Mouse (Mus musculus) heart, embryonic 16.5 days (tissue): Measurements from ENCODE around the gene Ciao2b. TPM values are rescaled to one million over a fixed set of nuclear protein-coding genes. Genes with fewer than 3 reads are reported as not detected.

Experiments
- ATAC-seq: fragments of 200-750 bp; cut with Nextera tagmentation; replicated peaks from 2 replicates; pipeline ENCODE4 v1.8.0; 2017; ENCODE audit warnings: moderate number of reproducible peaks; ENCODE audit not compliant: insufficient read depth, low FRiP score; ENCODE audit errors: extremely low read depth
- H3K27ac ChIP-seq: fragments of 300-500 bp; sonication (generic); 2 replicates; pipeline ENCODE4 v1.5.1; 2014; ENCODE audit warnings: mild to moderate bottlenecking, low read length, control low read depth, moderate library complexity
- H3K27me3 ChIP-seq: fragments of 300-500 bp; sonication (generic); 2 replicates; pipeline ENCODE4 v1.6.1; 2014; ENCODE audit warnings: low read length, mixed read lengths; ENCODE audit not compliant: control insufficient read depth, insufficient read depth
- H3K36me3 ChIP-seq: fragments of 300-500 bp; sonication (generic); 2 replicates; pipeline ENCODE4 v1.6.1; 2014; ENCODE audit not compliant: control insufficient read depth, insufficient read depth
- H3K4me1 ChIP-seq: fragments of 300-500 bp; sonication (generic); 2 replicates; pipeline ENCODE4 v1.6.1; 2014; ENCODE audit warnings: low read length, mixed read lengths; ENCODE audit not compliant: control insufficient read depth, insufficient read depth
- H3K4me2 ChIP-seq: fragments of 300-500 bp; sonication (generic); 2 replicates; pipeline ENCODE4 v1.6.1; 2014; ENCODE audit warnings: low read depth, mild to moderate bottlenecking, control low read depth, low read length
- H3K4me3 ChIP-seq: fragments of 300-500 bp; sonication (generic); 2 replicates; pipeline ENCODE4 v1.5.1; 2014; ENCODE audit warnings: mild to moderate bottlenecking, control low read depth, low read length
- H3K9ac ChIP-seq: fragments of 300-500 bp; sonication (generic); 2 replicates; pipeline ENCODE4 v1.6.1; 2014; ENCODE audit warnings: low read length, control low read depth
- H3K9me3 ChIP-seq: fragments of 300-500 bp; sonication (generic); replicated peaks from 2 replicates; pipeline ENCODE4 v1.6.1; 2016; ENCODE audit warnings: low read length; ENCODE audit not compliant: control insufficient read depth
- WGBS: fragments of 180-500 bp; shearing (Covaris S2); extraction: QIAGEN DNeasy Blood & Tissue Kit; methylation state at CpG from one replicate; pipeline ENCODE4 v1.1.7; 2014; 5-methylcytosine and 5-hydroxymethylcytosine counted together
- polyA plus RNA-seq: library from polyadenylated mRNA; unstranded; fragments of >200 nt; fragmentation: Nextera tagmentation; extraction: Ambion mirVana; gene quantifications from 2 replicates; pipeline ENCODE4 v1.2.1, GENCODE M21; 2015

Ciao2b gene
- polyA plus RNA-seq, 1 experiment from 2014 or later: 171 TPM

DNA sequence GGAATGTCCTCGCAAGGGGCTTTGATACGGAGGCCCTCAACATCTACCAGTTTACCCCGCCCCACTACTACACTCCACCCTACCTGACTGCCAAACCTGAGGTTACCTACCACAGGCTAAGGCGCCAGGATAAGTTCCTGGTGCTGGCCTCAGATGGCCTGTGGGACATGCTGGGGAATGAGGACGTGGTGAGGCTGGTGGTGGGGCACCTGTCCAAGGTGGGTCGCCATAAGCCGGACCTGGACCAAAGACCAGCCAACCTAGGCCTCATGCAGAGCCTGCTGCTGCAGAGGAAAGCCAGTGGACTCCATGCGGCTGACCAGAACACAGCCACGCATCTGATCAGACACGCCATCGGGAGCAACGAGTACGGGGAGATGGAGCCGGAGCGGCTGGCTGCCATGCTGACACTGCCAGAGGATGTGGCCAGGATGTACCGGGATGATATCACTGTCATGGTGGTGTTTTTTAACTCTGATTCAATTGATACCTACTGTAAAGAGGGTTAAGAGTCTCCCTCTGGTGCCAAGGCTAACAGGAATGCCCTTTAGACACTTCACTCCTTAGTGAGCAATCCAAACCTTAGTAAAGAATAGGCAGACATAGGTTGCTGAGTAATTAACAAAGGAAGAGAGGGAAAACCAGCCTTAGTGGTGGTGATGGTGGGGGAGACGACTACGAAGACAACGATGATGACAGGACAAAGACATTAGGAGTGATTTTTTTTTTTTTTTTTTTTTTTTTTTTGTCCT is 47.0 kb downstream of the Ciao2b start:
- Histone ChIP-seq H3K4me1 (peaks cover 15% of the 10 kb centered on the region), H3K4me3 (no peak overlapping the region), H3K9me3 (no peaks in the 10 kb centered on the region), H3K27ac (no peak overlapping the region), H3K9ac (no peak overlapping the region), H3K27me3 (no peaks in the 10 kb centered on the region), H3K36me3 (peaks cover 11% of the 10 kb centered on the region; the same call in 1 of the 2 replicates), H3K4me2 (no peak overlapping the region)
- no peak for ATAC-seq
- 93% methylated on average over 19 of the region's 19 CpGs for WGBS

DNA sequence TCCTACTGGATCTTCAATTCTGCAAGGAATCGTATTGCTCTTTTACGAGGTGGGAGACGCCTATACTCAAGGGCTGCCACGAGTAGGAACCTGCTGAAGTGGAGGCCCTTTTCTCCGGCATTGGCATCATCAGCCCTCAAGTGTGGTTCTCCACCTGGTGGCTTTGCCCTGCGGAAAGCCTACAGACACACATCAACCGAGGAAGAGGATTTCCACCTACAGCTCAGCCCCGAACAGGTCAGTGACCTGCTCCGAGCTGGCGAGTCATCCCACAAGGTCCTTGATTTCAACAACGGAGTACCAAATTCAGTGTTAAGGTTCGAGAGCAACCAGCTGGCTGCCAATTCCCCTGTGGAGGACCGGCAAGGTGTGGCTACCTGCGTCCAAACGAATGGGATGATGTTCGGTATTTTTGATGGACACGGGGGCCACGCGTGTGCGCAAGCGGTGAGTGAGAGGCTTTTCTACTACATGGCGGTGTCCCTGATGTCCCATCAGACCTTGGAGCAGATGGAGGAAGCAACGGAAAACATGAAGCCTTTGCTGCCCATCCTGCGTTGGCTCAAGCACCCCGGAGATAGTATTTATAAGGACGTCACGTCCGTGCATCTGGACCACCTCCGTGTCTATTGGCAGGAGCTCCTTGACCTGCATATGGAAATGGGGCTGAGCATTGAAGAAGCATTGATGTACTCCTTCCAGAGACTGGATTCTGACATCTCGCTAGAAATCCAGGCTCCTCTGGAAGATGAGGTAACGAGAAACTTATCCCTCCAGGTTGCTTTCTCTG is 48.0 kb downstream of the Ciao2b start:
- ATAC-seq: no peak
- Histone ChIP-seq H3K27ac (no peak overlapping the region), H3K9me3 (no peaks in the 10 kb centered on the region), H3K27me3 (no peaks in the 10 kb centered on the region), H3K4me2 (no peak overlapping the region), H3K4me3 (no peak overlapping the region), H3K36me3 (peaks cover 11% of the 10 kb centered on the region; the same call in 1 of the 2 replicates), H3K4me1 (peaks cover 15% of the 10 kb centered on the region), H3K9ac (no peak overlapping the region)
- 91% methylated on average over 31 of the region's 31 CpGs for WGBS

DNA sequence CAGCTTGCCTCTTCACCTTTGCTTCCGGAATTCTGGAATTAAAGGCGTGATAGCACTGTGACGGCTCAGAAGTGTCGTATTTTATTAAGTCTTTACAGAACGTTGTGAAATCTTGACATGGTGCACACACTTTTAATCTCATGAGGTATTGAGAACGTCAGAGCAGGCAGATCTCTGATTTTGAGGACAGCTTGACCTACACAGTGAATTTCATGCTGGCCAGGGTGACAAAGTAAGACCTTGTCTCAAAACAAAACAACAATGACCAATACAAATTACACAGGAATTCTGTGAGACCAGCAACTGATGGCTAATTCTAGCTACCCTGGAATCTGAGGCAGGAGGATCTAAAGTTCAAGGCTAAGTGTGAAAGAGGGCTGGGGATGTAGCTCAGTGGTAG is 49.2 kb downstream of the Ciao2b start:
- Histone ChIP-seq H3K27me3 (no peaks in the 10 kb centered on the region), H3K4me3 (no peak overlapping the region), H3K36me3 (peaks cover 11% of the 10 kb centered on the region; the same call in 1 of the 2 replicates), H3K4me2 (0 out of 2 replicates have a peak overlapping the region, but pooled peaks have one; percentile 76), H3K4me1 (peaks cover 10% of the 10 kb centered on the region), H3K27ac (no peak overlapping the region), H3K9ac (no peak overlapping the region), H3K9me3 (no peaks in the 10 kb centered on the region)
- ATAC-seq: no peak
- 72% methylated on average over 6 of the region's 6 CpGs for WGBS

DNA sequence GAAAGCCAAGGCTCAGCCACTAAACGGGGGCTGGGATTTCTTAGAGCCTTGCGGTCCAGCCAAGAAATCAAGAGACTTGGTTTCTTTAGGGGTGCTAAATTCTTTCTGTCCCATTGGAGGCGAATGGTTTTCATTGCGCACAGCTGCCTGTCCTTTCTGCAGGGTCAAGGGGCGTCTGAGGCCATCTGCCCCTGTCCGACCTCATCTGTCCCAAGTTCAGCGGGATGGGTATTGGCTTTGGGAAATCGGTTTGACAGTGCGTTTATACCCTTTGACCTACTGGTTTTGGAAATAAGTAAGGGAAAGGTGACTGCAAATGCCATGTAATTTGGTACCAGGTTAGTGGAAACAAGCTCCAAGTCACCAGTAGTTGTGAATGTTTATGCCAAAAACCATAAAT is 49.9 kb downstream of the Ciao2b start:
- Histone ChIP-seq H3K4me3 (peak overlapping the region; percentile 67), H3K4me2 (peak overlapping the region; percentile 76), H3K27me3 (no peaks in the 10 kb centered on the region), H3K4me1 (peaks cover 10% of the 10 kb centered on the region), H3K27ac (peak overlapping the region; percentile 63), H3K9me3 (no peaks in the 10 kb centered on the region), H3K9ac (peak overlapping the region; percentile 71), H3K36me3 (peaks cover 11% of the 10 kb centered on the region; the same call in 1 of the 2 replicates)
- WGBS: 3% methylated on average over 9 of the region's 9 CpGs
- ATAC-seq: no peak

DNA sequence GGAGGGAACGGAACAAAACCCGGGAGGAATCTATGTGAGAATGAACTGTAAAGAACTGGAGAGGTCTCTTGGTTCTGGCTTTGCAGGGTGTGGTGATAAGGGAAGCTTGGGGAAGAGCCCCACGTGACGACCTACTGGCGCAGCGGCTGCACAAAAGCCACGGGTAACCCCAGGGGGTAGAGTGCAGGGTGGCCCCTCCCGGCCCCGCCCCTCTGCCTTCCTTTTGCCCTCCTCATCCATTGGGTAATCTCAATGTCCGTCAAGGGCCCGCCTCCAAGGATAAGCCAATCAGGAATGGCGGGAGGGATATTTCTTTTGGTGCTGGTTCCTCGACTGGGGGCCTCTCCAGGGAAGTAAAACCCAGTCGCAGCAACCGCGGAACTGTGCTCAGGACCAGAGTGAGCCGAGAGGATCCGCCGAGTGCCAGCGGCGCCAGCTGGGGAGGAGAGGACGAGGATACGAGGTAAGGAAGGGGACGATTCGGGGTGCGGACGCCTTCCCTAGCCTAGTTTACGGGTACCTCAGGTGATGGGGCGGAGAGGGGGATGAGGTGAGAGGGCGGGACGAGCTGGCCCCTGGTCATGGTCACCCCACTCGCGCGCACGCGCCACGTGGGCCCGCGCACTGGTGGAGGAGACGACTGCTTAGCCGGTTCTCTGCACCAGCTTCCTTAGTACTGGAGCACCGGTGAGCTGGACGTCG is 50.5 kb downstream of the Ciao2b start, which contains the start of gene Pdp2:
Gene Pdp2 (plus strand): TSS at position 319 of the 702 bp plus-strand sequence.
- Histone ChIP-seq H3K9me3 (no peaks in the 10 kb centered on the region), H3K4me3 (peak within 1 kb of the TSS; percentile 67), H3K36me3 (peaks cover 11% of the 10 kb centered on the region; the same call in 1 of the 2 replicates), H3K4me2 (peak within 1 kb of the TSS; percentile 76), H3K4me1 (peaks cover 10% of the 10 kb centered on the region), H3K27ac (peak within 1 kb of the TSS; percentile 63), H3K27me3 (no peaks in the 10 kb centered on the region), H3K9ac (peak within 1 kb of the TSS; percentile 71)
- peak; percentile 98 for ATAC-seq
- WGBS: under 1% methylated on average over 44 of the region's 44 CpGs

DNA sequence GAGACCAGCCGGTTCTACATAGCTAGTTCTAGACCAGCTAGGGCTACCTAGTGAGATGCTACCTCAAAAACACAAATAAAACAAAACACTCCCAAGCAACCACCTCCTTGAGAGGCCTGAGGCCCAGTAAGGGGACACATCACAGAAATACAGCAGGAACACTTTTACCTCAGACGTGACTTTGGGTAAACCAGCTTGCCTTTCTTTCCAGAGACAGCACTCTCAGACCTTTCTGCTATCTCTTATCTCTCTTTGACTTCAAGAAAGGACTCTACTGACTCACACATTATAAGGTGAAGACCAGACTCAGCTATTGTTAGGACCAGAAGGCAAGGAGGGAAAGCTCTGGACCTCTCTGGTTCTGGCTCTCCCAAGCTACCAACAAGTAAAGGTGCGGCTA is 51.5 kb downstream of the Ciao2b start:
- H3K4me1 ChIP-seq: peaks cover 10% of the 10 kb centered on the region
- no peak overlapping the region for H3K9ac ChIP-seq
- H3K27me3 ChIP-seq: no peaks in the 10 kb centered on the region
- no peaks in the 10 kb centered on the region for H3K9me3 ChIP-seq
- no peak overlapping the region for H3K4me2 ChIP-seq
- no peak for ATAC-seq
- 86% methylated on average over 3 of the region's 3 CpGs for WGBS
- H3K36me3 ChIP-seq: peaks cover 9% of the 10 kb centered on the region; the same call in 1 of the 2 replicates
- H3K27ac ChIP-seq: no peak overlapping the region
- H3K4me3 ChIP-seq: no peak overlapping the region

Other genes with a start within 250 kb of the Ciao2b start
- gene Cmtm4, start 246.2 kb downstream of the Ciao2b start, polyA plus RNA-seq: 1.3 and 1.7 TPM in 2 replicates
- gene Dync1li2, start 198.9 kb downstream of the Ciao2b start, polyA plus RNA-seq: 54.2 and 55.9 TPM in 2 replicates
- gene Terb1, start 132.1 kb downstream of the Ciao2b start, polyA plus RNA-seq: 0.11 and 0.13 TPM in 2 replicates
- gene Nae1, start 107.3 kb downstream of the Ciao2b start, polyA plus RNA-seq: 58.4 and 68.8 TPM in 2 replicates
- 2.4 and 3.0 TPM in 2 replicates for gene Car7, start 107.3 kb downstream of the Ciao2b start, polyA plus RNA-seq
- 6.2 and 6.7 TPM in 2 replicates for gene Pdp2, start 50.5 kb downstream of the Ciao2b start, polyA plus RNA-seq
- 20.1 and 25.9 TPM in 2 replicates for gene Cdh16, start 17.6 kb downstream of the Ciao2b start, polyA plus RNA-seq
- 289 and 293 TPM in 2 replicates for gene Rrad, start 10.6 kb downstream of the Ciao2b start, polyA plus RNA-seq
- 0.66 TPM in 1 of 2 replicates, not detected in the other for gene Ces2a, start 92.0 kb upstream of the Ciao2b start, polyA plus RNA-seq
- gene Ces2b, start 189.6 kb upstream of the Ciao2b start, polyA plus RNA-seq: 0.19 TPM in 1 of 2 replicates, not detected in the other
- 0.54 TPM in 1 of 2 replicates, not detected in the other for gene Ces2c, start 205.1 kb upstream of the Ciao2b start, polyA plus RNA-seq